Mouse (Mus musculus): ENCODE data around the gene Ppfibp2. TPM values are rescaled to one million over a fixed set of nuclear protein-coding genes. Genes with fewer than 3 reads are reported as not detected.

The Ppfibp2 gene
- total and polyA plus RNA-seq, 2 experiments from 2014 or later = 6.6 to 17.5 TPM

DNA sequence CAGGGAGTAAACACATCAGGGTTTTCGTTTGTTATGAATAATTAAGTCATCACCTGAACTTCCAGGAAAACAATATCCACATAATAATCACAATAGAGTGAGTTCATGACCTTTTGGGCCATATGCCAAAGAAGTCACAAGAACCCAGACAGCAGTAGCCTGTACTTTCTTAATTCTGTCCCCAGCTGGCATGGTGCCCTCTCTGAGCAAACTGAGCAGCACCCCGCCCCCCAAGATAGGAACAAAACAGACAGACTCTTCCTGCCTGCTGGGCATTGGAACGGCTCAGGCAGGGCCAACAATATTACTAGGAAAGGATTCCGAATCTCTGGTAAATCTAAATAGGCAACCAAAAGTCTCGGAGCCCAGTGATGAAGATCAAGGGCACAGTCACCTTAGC lies 110.9 kb downstream of the Ppfibp2 start:
- Histone ChIP-seq H3K9me3 (replicated peaks; ENCODE audit: control insufficient read depth, low read length) (no peaks in the 10 kb centered on the region), H3K4me3 (ENCODE audit: low read depth, low read length) (no peak overlapping the region), H3K36me3 (replicated peaks; ENCODE audit: control insufficient read depth, insufficient read depth, low read length) (peaks cover 16% of the 10 kb centered on the region), H3K9ac (replicated peaks; ENCODE audit: low read depth, low read length) (no peak overlapping the region), H3K27me3 (ENCODE audit: control insufficient read depth, insufficient read depth, low read length) (no peaks in the 10 kb centered on the region), H3K4me1 (ENCODE audit: control insufficient read depth, insufficient read depth) (peaks cover 17% of the 10 kb centered on the region), H3K27ac (ENCODE audit: low read depth) (no peak overlapping the region), H3K4me2 (ENCODE audit: low read depth, low read length) (no peak overlapping the region)
- no peak for TF ChIP-seq CTCF (IDR thresholded peaks at IDR 0.05; ENCODE audit: low read depth)
- no peak for TF ChIP-seq EP300 (IDR thresholded peaks at IDR 0.05; ENCODE audit: low read depth)
- DNase-seq (ENCODE audit: low spot score) (no peak), ATAC-seq (ENCODE audit: insufficient read depth, low read depth) (no peak)
- 35% methylated on average over 5 of the region's 5 CpGs for WGBS

DNA sequence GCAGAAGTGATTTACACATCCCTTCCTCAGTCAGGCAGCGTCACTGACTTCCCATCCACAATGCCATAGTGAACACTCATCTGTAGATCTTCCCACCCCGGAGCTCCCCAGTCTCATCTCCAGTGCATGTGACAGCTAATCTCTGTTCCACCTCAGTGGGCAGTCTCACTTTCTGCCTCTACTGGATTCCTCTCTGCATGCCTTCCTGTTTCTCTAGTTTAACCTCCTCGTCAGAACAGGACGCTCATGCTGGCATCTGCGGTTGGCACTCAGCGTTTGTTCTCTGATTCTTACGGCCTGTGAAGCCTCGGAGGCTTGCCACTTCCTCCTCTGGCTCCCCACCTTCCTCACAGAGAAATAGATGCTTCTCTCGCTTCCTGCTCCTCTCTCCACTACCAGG lies 112.6 kb downstream of the Ppfibp2 start:
- H3K4me3 ChIP-seq (ENCODE audit: low read depth, low read length) = no peak overlapping the region
- no peaks in the 10 kb centered on the region for H3K27me3 ChIP-seq (ENCODE audit: control insufficient read depth, insufficient read depth, low read length)
- TF ChIP-seq EP300 (IDR thresholded peaks at IDR 0.05; ENCODE audit: low read depth) = no peak
- TF ChIP-seq CTCF (IDR thresholded peaks at IDR 0.05; ENCODE audit: low read depth) = no peak
- peak overlapping the region; percentile 55; the same call in 1 of the 2 replicates for H3K4me2 ChIP-seq (ENCODE audit: low read depth, low read length)
- H3K9me3 ChIP-seq (replicated peaks; ENCODE audit: control insufficient read depth, low read length) = no peaks in the 10 kb centered on the region
- 0 out of 2 replicates have a peak, but pooled peaks cover 3% of the 10 kb centered on the region for H3K36me3 ChIP-seq (replicated peaks; ENCODE audit: control insufficient read depth, insufficient read depth, low read length)
- no peak overlapping the region for H3K9ac ChIP-seq (replicated peaks; ENCODE audit: low read depth, low read length)
- WGBS = 53% methylated on average over 9 of the region's 9 CpGs
- ATAC-seq (ENCODE audit: insufficient read depth, low read depth) (no peak), DNase-seq (ENCODE audit: low spot score) (no peak)
- peak overlapping the region; percentile 49; the same call in 1 of the 2 replicates for H3K27ac ChIP-seq (ENCODE audit: low read depth)
- H3K4me1 ChIP-seq (ENCODE audit: control insufficient read depth, insufficient read depth) = peaks cover 17% of the 10 kb centered on the region

DNA sequence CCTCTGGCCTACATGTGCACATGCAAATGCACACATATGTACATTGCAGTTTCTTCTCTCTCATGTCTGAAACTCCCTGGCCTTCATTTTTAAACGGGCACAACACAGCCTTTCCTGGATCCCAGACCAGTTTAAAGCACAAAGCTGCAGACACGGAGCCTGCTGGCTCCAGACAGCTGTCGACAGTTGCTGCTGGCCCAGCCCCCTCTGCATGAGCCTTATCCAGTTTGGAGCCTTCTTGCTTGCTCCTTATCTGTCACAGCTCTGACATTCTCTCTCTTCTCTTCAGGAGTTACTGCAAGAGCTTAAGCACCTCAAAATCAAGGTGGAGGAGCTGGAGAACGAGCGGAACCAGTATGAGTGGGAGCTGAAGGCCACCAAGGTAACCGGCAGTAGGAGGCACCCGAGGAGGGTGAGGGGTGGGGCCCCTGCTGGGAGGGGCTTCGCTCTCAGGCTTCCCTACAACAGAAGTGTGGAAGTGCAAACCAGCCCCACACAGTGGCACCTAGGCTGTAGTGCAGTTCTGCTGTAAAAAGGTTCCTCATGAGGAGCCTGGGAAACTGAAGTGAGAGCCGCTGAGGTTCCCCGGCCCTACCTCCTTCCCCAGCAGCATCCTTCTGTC lies 113.6 kb downstream of the Ppfibp2 start:
- peak overlapping the region; percentile 27 for H3K4me3 ChIP-seq (ENCODE audit: low read depth, low read length)
- no peaks in the 10 kb centered on the region for H3K27me3 ChIP-seq (ENCODE audit: control insufficient read depth, insufficient read depth, low read length)
- DNase-seq (ENCODE audit: low spot score) (peak; percentile 89), ATAC-seq (ENCODE audit: insufficient read depth, low read depth) (peak; percentile 97)
- no peaks in the 10 kb centered on the region for H3K36me3 ChIP-seq (replicated peaks; ENCODE audit: control insufficient read depth, insufficient read depth, low read length)
- TF ChIP-seq EP300 (IDR thresholded peaks at IDR 0.05; ENCODE audit: low read depth) (no peak), CTCF (IDR thresholded peaks at IDR 0.05; ENCODE audit: low read depth) (peak; percentile 82)
- peak overlapping the region; percentile 43; the same call in 1 of the 2 replicates for H3K9ac ChIP-seq (replicated peaks; ENCODE audit: low read depth, low read length)
- H3K4me2 ChIP-seq (ENCODE audit: low read depth, low read length) = peak overlapping the region; percentile 55
- H3K27ac ChIP-seq (ENCODE audit: low read depth) = peak overlapping the region; percentile 49
- H3K4me1 ChIP-seq (ENCODE audit: control insufficient read depth, insufficient read depth) = peaks cover 17% of the 10 kb centered on the region
- H3K9me3 ChIP-seq (replicated peaks; ENCODE audit: control insufficient read depth, low read length) = no peaks in the 10 kb centered on the region
- WGBS = 2% methylated on average over 10 of the region's 10 CpGs

DNA sequence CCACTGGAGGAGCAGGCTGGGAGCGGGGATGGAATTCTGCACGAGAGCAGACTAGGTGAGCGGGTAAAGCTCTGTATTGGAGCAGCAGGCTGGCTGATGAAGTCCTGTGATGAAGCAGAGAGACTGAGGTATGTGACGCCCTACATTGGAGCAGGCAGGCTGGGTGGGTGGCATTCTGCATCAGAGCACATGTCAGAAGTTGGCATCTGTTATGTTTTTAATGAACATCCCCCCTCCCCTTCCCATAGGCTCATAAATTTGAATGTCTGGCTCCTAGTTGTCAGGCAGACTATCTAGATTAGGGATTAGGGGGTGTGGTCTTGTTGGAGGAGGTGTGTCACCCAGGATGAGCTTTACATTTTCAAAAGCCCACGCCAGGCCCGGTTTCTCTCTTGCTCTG lies 117.7 kb downstream of the Ppfibp2 start:
- Histone ChIP-seq H3K4me3 (ENCODE audit: low read depth, low read length) (no peak overlapping the region), H3K4me2 (ENCODE audit: low read depth, low read length) (no peak overlapping the region), H3K9ac (replicated peaks; ENCODE audit: low read depth, low read length) (no peak overlapping the region), H3K4me1 (ENCODE audit: control insufficient read depth, insufficient read depth) (peaks cover 8% of the 10 kb centered on the region; the same call in 1 of the 2 replicates), H3K36me3 (replicated peaks; ENCODE audit: control insufficient read depth, insufficient read depth, low read length) (0 out of 2 replicates have a peak, but pooled peaks cover 10% of the 10 kb centered on the region), H3K27me3 (ENCODE audit: control insufficient read depth, insufficient read depth, low read length) (no peaks in the 10 kb centered on the region), H3K27ac (ENCODE audit: low read depth) (no peak overlapping the region), H3K9me3 (replicated peaks; ENCODE audit: control insufficient read depth, low read length) (no peaks in the 10 kb centered on the region)
- WGBS = 63% methylated on average over 6 of the region's 6 CpGs
- ATAC-seq (ENCODE audit: insufficient read depth, low read depth) (no peak), DNase-seq (ENCODE audit: low spot score) (no peak)
- TF ChIP-seq EP300 (IDR thresholded peaks at IDR 0.05; ENCODE audit: low read depth) = no peak

DNA sequence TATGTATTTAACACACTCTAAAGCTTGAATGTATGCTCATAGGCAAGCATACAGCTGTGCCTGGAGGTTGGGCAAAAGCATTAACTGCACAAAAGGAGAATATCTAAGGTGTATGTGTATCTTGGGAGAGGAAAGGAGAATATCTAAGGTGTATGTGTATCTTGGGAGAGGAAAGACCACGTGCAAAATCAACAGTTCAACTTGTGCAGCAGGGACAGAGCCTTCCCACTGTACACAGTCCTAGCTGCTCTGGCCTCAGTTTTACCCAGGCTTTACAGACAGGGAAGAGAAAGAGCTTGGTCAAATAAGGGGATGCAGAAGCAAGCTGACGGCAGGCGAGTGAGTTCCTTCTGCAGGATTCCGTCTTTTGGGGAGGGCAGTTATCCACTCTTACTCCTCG lies 119.1 kb downstream of the Ppfibp2 start:
- DNase-seq (ENCODE audit: low spot score) (no peak), ATAC-seq (ENCODE audit: insufficient read depth, low read depth) (no peak)
- 0 out of 2 replicates have a peak, but pooled peaks cover 10% of the 10 kb centered on the region for H3K36me3 ChIP-seq (replicated peaks; ENCODE audit: control insufficient read depth, insufficient read depth, low read length)
- H3K27ac ChIP-seq (ENCODE audit: low read depth) = no peak overlapping the region
- H3K4me1 ChIP-seq (ENCODE audit: control insufficient read depth, insufficient read depth) = no peaks in the 10 kb centered on the region
- no peak for TF ChIP-seq CTCF (IDR thresholded peaks at IDR 0.05; ENCODE audit: low read depth)
- TF ChIP-seq EP300 (IDR thresholded peaks at IDR 0.05; ENCODE audit: low read depth) = no peak
- no peak overlapping the region for H3K9ac ChIP-seq (replicated peaks; ENCODE audit: low read depth, low read length)
- WGBS = 82% methylated on average over 5 of the region's 5 CpGs
- H3K27me3 ChIP-seq (ENCODE audit: control insufficient read depth, insufficient read depth, low read length) = no peaks in the 10 kb centered on the region
- H3K9me3 ChIP-seq (replicated peaks; ENCODE audit: control insufficient read depth, low read length) = no peaks in the 10 kb centered on the region
- H3K4me3 ChIP-seq (ENCODE audit: low read depth, low read length) = no peak overlapping the region
- no peak overlapping the region for H3K4me2 ChIP-seq (ENCODE audit: low read depth, low read length)

DNA sequence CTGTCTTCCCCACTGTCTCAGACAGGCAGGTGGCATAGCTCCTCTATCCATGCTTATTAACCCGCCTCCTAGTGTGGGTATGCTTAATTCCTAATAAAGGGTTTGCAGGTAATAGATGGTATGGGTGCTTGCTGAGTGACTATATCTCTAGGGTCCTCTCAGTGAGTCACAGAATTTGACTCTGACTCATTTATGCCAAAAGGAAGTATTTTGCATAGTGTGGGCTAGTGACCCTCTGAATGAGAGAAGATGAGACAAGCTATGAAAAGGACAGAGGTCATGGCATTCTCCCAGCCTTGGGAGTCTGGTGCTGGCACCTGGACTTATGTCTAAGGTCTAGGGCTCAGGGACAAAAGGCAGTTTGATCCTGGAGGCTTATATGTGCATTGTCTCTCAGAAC lies 125.8 kb downstream of the Ppfibp2 start:
- peaks cover 49% of the 10 kb centered on the region for H3K36me3 ChIP-seq (replicated peaks; ENCODE audit: control insufficient read depth, insufficient read depth, low read length)
- H3K4me3 ChIP-seq (ENCODE audit: low read depth, low read length) = no peak overlapping the region

More for the DNA sequence above, 125.8 kb downstream of the Ppfibp2 start:
- DNase-seq (ENCODE audit: low spot score) (no peak), ATAC-seq (ENCODE audit: insufficient read depth, low read depth) (no peak)
- Histone ChIP-seq H3K9ac (replicated peaks; ENCODE audit: low read depth, low read length) (no peak overlapping the region), H3K4me1 (ENCODE audit: control insufficient read depth, insufficient read depth) (no peaks in the 10 kb centered on the region), H3K4me2 (ENCODE audit: low read depth, low read length) (no peak overlapping the region), H3K27ac (ENCODE audit: low read depth) (no peak overlapping the region), H3K27me3 (ENCODE audit: control insufficient read depth, insufficient read depth, low read length) (no peaks in the 10 kb centered on the region), H3K9me3 (replicated peaks; ENCODE audit: control insufficient read depth, low read length) (no peaks in the 10 kb centered on the region)
- WGBS = 85% methylated on average over 1 of the region's 1 CpGs
- no peak for TF ChIP-seq CTCF (IDR thresholded peaks at IDR 0.05; ENCODE audit: low read depth)
- no peak for TF ChIP-seq EP300 (IDR thresholded peaks at IDR 0.05; ENCODE audit: low read depth)
